Comparison of ENCODE assay signal across 11 mouse cellular contexts in the genomic region with DNA sequence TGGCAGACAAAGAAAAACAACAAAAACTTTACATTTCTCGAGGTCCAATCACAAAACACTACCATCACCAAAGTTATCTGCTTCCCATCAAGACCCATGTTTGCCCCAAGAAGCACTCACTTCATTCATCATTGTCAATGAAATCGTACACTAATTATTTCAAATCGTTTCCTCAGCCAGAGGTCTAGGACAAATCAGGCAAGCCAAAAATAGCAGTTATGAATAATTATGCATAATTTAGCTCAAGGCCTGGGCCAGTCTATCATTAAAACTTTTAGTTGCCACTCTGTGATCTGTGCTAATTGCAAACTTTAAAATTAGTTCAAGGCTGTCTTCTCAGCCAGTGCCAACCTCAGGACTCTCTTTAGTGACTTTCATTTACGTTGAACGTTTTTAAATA.
"Had no signal": no experiment of that assay in that cellular context is flagged by ENCODE, and none has a peak within 500 bp of the region (broad histone marks: within the 10 kb centered on the region; RNA-seq: fewer than 3 reads in every experiment).

No protein-coding gene starts in this region.

- DNase-seq: liver, postnatal 0 days; lung, adult 2 months; lung, postnatal 14 days; lung, postnatal 36 days; right cerebral cortex, adult 18-20 months; right cerebral cortex, postnatal 25 days; right cerebral cortex, postnatal 4 days; spleen, adult 18-20 months; thymus, adult 2 months; thymus, postnatal 25 days; thymus, postnatal 4 days had no signal
